ENCODE assay signal across 27 mouse cellular contexts in the genomic region with DNA sequence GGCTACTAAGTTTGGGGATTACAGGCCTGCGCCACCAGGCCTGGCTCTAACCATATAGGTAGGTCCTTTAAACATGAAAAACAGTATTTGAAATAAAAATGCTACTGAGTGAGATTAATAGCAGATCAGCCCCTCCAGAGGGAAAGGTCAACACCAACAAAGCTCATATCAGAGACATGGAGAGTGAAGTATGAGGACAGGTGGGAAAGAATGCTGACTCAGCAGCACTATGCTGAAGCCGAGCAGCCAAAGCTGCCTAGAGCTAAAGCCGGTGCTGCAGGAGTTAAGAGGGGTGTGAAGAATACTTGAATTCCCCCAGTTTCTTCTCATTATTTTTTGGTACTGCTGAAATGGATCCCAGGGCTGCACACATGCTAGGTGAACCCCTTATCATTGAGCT.
"Had no signal": no experiment of that assay in that cellular context is flagged by ENCODE, and none has a peak within 500 bp of the region (broad histone marks: within the 10 kb centered on the region; RNA-seq: fewer than 3 reads in every experiment).

No protein-coding gene starts in this region.

- H3K9ac ChIP-seq: heart, embryonic 12.5 days; hindbrain, embryonic 12.5 days; hindbrain, embryonic 14.5 days; intestine, embryonic 15.5 days; kidney, embryonic 15.5 days; limb, embryonic 12.5 days; liver, embryonic 13.5 days had no signal

- H3K4me1 ChIP-seq: hindbrain, embryonic 10.5 days; hindbrain, embryonic 12.5 days; intestine, embryonic 15.5 days; kidney, embryonic 15.5 days; limb, embryonic 12.5 days had no signal

- H3K27ac ChIP-seq: gastrocnemius, adult 2 months; heart, embryonic 10.5 days; hindbrain, embryonic 10.5 days; hindbrain, embryonic 12.5 days; hindbrain, embryonic 14.5 days; intestine, embryonic 15.5 days; kidney, embryonic 15.5 days; kidney, postnatal 0 days; limb, embryonic 10.5 days; limb, embryonic 12.5 days; liver, embryonic 13.5 days had no signal

- H3K4me2 ChIP-seq: heart, embryonic 12.5 days; hindbrain, embryonic 12.5 days; hindbrain, embryonic 14.5 days; intestine, embryonic 15.5 days; kidney, embryonic 15.5 days; limb, embryonic 12.5 days; liver, embryonic 11.5 days; liver, embryonic 13.5 days had no signal

- H3K4me3 ChIP-seq: gastrocnemius, adult 2 months; heart, embryonic 10.5 days; heart, embryonic 12.5 days; hindbrain, embryonic 10.5 days; hindbrain, embryonic 12.5 days; intestine, embryonic 15.5 days; kidney, embryonic 15.5 days; limb, embryonic 10.5 days; limb, embryonic 12.5 days; liver, embryonic 13.5 days had no signal

- DNase-seq: gastrocnemius, adult 2 months; gastrocnemius, postnatal 10 days; gastrocnemius, postnatal 25 days; heart, adult 18-20 months; heart, postnatal 10 days; heart, postnatal 4 days; kidney, adult 2 months; kidney, adult 9 months; kidney, postnatal 14 days; kidney, postnatal 36 days; layer of hippocampus, adult 9-11 months; liver; liver, embryonic 13.5 days had no signal

- H3K27me3 ChIP-seq: hindbrain, embryonic 12.5 days; intestine, embryonic 15.5 days; kidney, embryonic 15.5 days; limb, embryonic 12.5 days; liver, embryonic 13.5 days had no signal

- ATAC-seq: hindbrain, embryonic 16.5 days; inflammation-experienced regulatory T-cells, adult 6 months; intestine, embryonic 15.5 days; intestine, postnatal 0 days had no signal

- H3K9me3 ChIP-seq: heart, embryonic 10.5 days; heart, embryonic 12.5 days; hindbrain, embryonic 10.5 days; hindbrain, embryonic 12.5 days; intestine, embryonic 15.5 days; kidney, embryonic 15.5 days; limb, embryonic 10.5 days; limb, embryonic 12.5 days; liver, embryonic 13.5 days had no signal

- H3K36me3 ChIP-seq: heart, embryonic 10.5 days; heart, embryonic 12.5 days; hindbrain, embryonic 12.5 days; intestine, embryonic 15.5 days; kidney, embryonic 15.5 days; limb, embryonic 10.5 days had no signal
